Mouse (Mus musculus) brain, embryonic 14.5 days (tissue): ENCODE measurements at regions not wholly inside any gene's neighbourhood (a gene's known extent, or its start where the extent isn't known, plus 50 kb on each side); places are given as distances from the start of the nearest gene placed in this dataset.

Source experiments
- CTCF ChIP-seq: fragments of 200-500 bp; IDR thresholded peaks from 2 replicates; pipeline ENCODE4 v1.5.1; 2012; ENCODE audit warnings: inconsistent platforms, mild to moderate bottlenecking, moderate library complexity, borderline replicate concordance; ENCODE audit not compliant: insufficient read depth, insufficient read length; ENCODE audit errors: extremely low read depth
- POLR2A ChIP-seq: fragments of 200-500 bp; IDR thresholded peaks from 2 replicates; pipeline ENCODE4 v1.6.1; 2012; ENCODE audit warnings: mild to moderate bottlenecking, inconsistent platforms, borderline replicate concordance; ENCODE audit not compliant: poor library complexity, insufficient read depth, insufficient read length, severe bottlenecking; ENCODE audit errors: extremely low read depth

DNA sequence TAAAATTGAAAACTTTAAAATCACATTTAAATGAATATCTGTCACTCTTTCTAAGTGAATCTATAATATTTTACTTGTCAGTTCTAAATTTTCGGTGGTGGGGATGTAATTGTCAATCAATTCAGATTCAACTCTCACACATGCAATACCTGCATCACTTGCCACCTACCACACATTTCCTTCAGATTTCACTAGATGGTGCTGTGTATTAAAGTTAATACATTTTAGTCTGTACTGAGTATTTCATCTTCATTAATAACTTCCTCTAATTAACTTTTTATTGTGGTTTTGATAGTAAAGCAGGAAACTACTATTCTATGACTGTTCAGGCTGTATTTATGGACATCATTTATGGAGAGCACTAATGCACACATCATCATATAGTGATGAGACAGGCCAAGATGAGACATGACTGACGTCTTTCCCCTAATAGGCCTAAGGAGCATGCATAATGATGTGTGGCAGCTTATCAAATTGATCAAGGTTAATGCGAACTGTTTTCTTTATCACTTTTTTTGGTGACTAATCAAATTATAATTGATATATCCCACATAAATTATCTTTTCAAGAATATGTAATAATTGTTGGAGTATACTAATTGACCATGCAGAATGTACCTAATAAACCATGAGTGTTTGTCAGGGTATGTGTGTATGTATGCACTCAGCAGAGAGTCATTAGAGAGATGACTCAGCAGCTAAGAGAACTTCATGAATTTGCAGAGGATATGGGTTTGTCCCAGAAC is 863.6 kb downstream of the Slitrk6 start:
- TF ChIP-seq POLR2A (no peak), CTCF (no peak)
